Mouse (Mus musculus) heart, adult 2 months (tissue): ENCODE data around the gene Cc2d1b.

Experiments used
- CTCF ChIP-seq: fragments of 200-600 bp; IDR thresholded peaks from 2 replicates; pipeline ENCODE4 v1.8.1; 2022; ENCODE audit warnings: antibody characterized with exemption, mild to moderate bottlenecking, moderate library complexity
- EP300 ChIP-seq: fragments of 200-500 bp; IDR thresholded peaks from 2 replicates; pipeline ENCODE4 v1.6.1; 2011; ENCODE audit warnings: low read depth, low read length, control low read depth; ENCODE audit not compliant: insufficient read depth
- POLR2A ChIP-seq: fragments of 200-500 bp; IDR thresholded peaks from 2 replicates; pipeline ENCODE4 v1.6.1; 2011; ENCODE audit warnings: mild to moderate bottlenecking, low read depth, low read length, control low read depth; ENCODE audit not compliant: insufficient read depth

DNA sequence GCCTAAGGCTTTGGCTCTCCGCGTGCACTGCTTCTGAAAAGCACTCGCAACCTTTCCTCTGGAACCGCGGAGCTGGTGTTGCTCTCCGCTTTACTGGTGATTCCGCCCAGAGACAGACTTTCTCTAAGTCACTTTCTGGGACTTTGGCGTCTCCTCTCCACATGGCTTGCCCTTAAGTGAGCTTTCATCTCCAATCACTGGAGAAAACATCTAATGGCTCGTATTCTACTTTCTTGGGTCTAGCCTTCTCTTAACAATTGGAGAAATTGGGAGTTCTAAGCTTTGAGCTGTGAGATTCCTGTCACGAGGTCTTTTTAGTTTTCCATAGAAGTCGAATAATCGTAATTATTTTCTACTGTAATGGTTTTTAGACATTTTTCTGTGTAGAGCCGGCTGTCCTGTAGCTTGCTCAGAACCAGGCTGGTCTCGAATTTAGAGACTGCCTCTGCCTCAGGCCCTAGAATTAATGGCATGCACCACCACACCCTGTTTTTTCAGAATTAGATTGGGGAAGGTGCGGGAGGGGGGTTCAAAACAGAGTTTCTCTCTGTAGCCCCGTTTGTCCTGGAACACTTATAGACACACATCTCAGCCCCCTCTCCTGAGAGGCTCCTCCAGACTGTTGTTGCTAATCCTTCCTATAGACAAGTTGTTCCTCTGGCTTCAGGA is 39.9 kb upstream of the Cc2d1b start:
- TF ChIP-seq CTCF (no peak), POLR2A (no peak), EP300 (no peak)
